Mouse (Mus musculus): ENCODE results near the gene Tmed1.

- TF ChIP-seq POLR2A (IDR thresholded peaks at IDR 0.05; ENCODE audit: low read depth, low read length) (no peak), CTCF (conservative IDR thresholded peaks at IDR 0.05; ENCODE audit: insufficient read depth, insufficient read length, low read depth, low read length) (no peak)
Observed at GRCm38 (mm10) chr9:21547075-21547941, 37.3 kb upstream of the Tmed1 start.

Measured in kidney, adult 2 months (tissue).